Mouse (Mus musculus) heart, embryonic 12.5 days (tissue): ENCODE measurements around the gene Snd1. TPM values are rescaled to one million over a fixed set of nuclear protein-coding genes. Genes with fewer than 3 reads are reported as not detected.

ENCODE experiments used
- ATAC-seq: fragments of 200-750 bp; cut with Nextera tagmentation; 2 replicates; pipeline ENCODE4 v1.8.0; 2017; ENCODE audit warnings: moderate TSS enrichment, moderate library complexity; ENCODE audit not compliant: insufficient number of reproducible peaks, low FRiP score
- H3K27ac ChIP-seq: fragments of 300-500 bp; sonication (generic); 2 replicates; pipeline ENCODE4 v1.5.1; 2016; ENCODE audit warnings: mild to moderate bottlenecking, moderate library complexity; ENCODE audit not compliant: poor library complexity, severe bottlenecking
- H3K27me3 ChIP-seq: fragments of 300-500 bp; sonication (generic); replicated peaks from 2 replicates; pipeline ENCODE4 v1.6.1; 2016; ENCODE audit warnings: mild to moderate bottlenecking, moderate library complexity
- H3K36me3 ChIP-seq: fragments of 300-500 bp; sonication (generic); 2 replicates; pipeline ENCODE4 v1.6.1; 2016; ENCODE audit warnings: mild to moderate bottlenecking, moderate library complexity
- H3K4me1 ChIP-seq: fragments of 300-500 bp; sonication (generic); replicated peaks from 2 replicates; pipeline ENCODE4 v1.6.1; 2016; ENCODE audit warnings: mild to moderate bottlenecking
- H3K4me2 ChIP-seq: fragments of 300-500 bp; sonication (generic); 2 replicates; pipeline ENCODE4 v1.6.1; 2016; ENCODE audit warnings: mild to moderate bottlenecking, moderate library complexity
- H3K4me3 ChIP-seq: fragments of 300-500 bp; sonication (generic); 2 replicates; pipeline ENCODE4 v1.5.1; 2016; ENCODE audit warnings: mild to moderate bottlenecking
- H3K9ac ChIP-seq: fragments of 300-500 bp; sonication (generic); 2 replicates; pipeline ENCODE4 v1.6.1; 2016; ENCODE audit warnings: mild to moderate bottlenecking, moderate library complexity
- H3K9me3 ChIP-seq: fragments of 300-500 bp; sonication (generic); replicated peaks from 2 replicates; pipeline ENCODE4 v1.6.1; 2016; ENCODE audit warnings: mild to moderate bottlenecking, moderate library complexity
- WGBS: fragments of 180-500 bp; shearing (Covaris S2); methylation state at CpG from one replicate; pipeline ENCODE4 v1.1.7; 2016; 5-methylcytosine and 5-hydroxymethylcytosine counted together
- polyA plus RNA-seq: library from polyadenylated mRNA; unstranded; fragments of >200 nt; fragmentation: Nextera tagmentation; extraction: Ambion mirVana; gene quantifications from 2 replicates; pipeline ENCODE4 v1.2.1, GENCODE M21; 2016

The Snd1 gene
- polyA plus RNA-seq, 1 experiment from 2014 or later: 95.2 TPM

DNA sequence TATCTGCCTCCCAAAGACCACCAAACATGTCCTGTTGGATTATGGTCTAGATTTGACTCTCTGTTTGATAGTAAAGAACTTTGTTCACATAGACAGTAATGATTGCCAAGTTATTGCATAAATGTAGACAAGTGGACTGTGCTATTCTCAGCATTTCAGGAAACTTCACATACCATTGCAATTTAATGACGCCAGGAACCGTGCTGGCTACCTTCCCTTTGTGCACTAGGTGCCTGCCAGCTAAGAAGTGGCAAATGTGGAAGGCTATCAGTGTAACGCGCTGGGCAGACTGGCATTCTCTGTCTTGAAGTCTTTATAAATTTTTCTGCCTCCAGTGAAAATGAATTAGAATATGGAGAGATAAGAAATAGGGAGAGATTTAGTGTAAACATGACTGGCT is 205.6 kb downstream of the Snd1 start:
- Histone ChIP-seq H3K27ac (no peak overlapping the region), H3K36me3 (no peaks in the 10 kb centered on the region), H3K4me2 (no peak overlapping the region), H3K9me3 (no peaks in the 10 kb centered on the region), H3K4me1 (peaks cover 33% of the 10 kb centered on the region), H3K4me3 (no peak overlapping the region), H3K9ac (no peak overlapping the region), H3K27me3 (no peaks in the 10 kb centered on the region)
- WGBS: 78% methylated on average over 4 of the region's 4 CpGs
- ATAC-seq: no peak

DNA sequence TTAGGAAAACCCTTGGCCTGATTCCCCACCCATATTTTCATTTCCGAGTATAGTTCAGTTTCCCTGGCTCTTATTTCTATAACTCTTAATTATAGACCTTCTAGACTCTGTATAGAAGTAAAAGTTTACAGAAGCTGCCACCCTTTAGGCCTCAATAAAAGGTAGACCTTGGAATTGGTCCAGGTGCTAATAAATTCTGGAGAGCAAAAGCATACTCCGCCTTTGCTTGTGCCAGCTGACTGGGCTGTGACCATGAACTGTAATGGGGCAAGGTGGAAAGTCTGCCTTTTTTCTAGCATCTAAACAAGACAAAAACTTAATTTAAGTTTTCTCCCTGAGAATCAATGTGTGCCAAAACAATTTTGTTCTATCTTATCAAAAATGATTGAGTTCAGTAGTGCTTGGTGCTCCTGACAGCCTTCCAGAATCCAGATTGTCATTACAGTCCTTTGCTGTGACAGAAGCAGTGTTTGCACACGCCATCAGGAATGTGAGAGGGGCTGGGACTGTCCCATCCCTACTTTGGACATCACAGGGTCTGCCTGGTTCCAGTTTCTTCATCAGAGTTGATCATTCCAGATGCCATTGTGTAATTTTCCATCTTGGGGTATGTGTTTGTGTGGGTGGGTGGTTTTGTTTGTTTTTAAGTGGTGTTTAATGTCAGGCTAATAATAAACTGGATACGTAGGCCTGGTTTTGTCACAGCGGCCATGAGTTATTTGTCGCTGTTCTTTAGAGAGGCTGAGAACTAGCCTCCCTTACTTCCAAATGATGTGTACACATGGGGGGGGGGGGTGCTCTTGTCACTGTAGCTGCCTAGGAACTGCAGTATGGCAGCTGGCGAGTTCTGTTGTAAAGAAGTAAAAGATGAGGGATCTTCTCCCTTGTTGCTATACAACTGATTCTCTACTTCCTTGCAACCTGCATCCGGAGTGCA is 206.8 kb downstream of the Snd1 start:
- no peak for ATAC-seq
- 80% methylated on average over 8 of the region's 8 CpGs for WGBS
- peaks cover 45% of the 10 kb centered on the region for H3K4me1 ChIP-seq
- no peak overlapping the region for H3K4me3 ChIP-seq
- H3K36me3 ChIP-seq: no peaks in the 10 kb centered on the region
- H3K4me2 ChIP-seq: no peak overlapping the region
- no peaks in the 10 kb centered on the region for H3K27me3 ChIP-seq
- H3K9ac ChIP-seq: no peak overlapping the region
- H3K9me3 ChIP-seq: no peaks in the 10 kb centered on the region
- H3K27ac ChIP-seq: no peak overlapping the region

DNA sequence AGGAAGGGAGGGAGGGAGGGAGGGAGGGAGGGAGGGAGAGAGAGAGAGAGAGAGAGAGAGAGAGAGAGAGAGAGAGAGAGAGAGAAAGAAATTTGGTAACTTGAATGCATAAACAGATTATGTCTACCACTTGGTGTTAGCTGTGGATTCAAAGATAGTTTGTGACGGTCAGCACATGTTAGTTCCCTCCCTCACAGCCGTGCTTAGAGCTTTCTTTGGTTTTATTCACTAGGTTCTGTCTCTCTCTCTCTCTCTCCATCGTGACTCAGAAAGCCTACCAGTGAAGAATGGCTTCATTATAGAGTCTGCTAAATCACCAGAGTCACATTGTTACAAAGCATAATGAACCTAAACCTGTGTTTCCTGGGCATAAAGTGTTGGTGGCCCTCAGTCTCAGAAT is 210.1 kb downstream of the Snd1 start:
- ATAC-seq: no peak
- Histone ChIP-seq H3K36me3 (no peaks in the 10 kb centered on the region), H3K9ac (no peak overlapping the region), H3K4me3 (no peak overlapping the region), H3K27ac (no peak overlapping the region), H3K4me1 (peaks cover 37% of the 10 kb centered on the region), H3K27me3 (no peaks in the 10 kb centered on the region), H3K9me3 (no peaks in the 10 kb centered on the region), H3K4me2 (no peak overlapping the region)
- 82% methylated on average over 3 of the region's 3 CpGs for WGBS

DNA sequence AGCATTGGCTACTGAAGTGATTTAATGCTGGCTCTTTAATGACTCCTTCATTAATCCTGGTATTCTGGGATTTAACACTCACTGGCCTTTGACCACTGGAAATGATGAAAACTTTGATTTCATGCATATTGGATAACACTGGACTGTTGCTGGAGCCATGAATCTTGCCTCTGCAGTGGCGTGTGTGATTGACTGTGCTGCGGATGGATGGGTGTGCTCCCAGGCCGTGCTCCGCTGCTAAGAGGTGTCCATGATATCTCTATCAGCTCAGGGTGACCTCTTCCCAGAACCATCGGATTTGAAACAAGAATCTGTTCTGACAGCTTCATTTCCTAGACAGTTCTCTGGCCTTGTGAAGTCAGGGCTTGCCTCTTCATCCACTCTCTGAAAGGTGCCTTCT is 210.8 kb downstream of the Snd1 start:
- no peak for ATAC-seq
- H3K4me1 ChIP-seq: peaks cover 34% of the 10 kb centered on the region
- no peak overlapping the region for H3K27ac ChIP-seq
- no peak overlapping the region for H3K4me2 ChIP-seq
- H3K27me3 ChIP-seq: no peaks in the 10 kb centered on the region
- no peak overlapping the region for H3K9ac ChIP-seq
- no peak overlapping the region for H3K4me3 ChIP-seq
- no peaks in the 10 kb centered on the region for H3K9me3 ChIP-seq
- 48% methylated on average over 5 of the region's 5 CpGs for WGBS
- H3K36me3 ChIP-seq: no peaks in the 10 kb centered on the region

DNA sequence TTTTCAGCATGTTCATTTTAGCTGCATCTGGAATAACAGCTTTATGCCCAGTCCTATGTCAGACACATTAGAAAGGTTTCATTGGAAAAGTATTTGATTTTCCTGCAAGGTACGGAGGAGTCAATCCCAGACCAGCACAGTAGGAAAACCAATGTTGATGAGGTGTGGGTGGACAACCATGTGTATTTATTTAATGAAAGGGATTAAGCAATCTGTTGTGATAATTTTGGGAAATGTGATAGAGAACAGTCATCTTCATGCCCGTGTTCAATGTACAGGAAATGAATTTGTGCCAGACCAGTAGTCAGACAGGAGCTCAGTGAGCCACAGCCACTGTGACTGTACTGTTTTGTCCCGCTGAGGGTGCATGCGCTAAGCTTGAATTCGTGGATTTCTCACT is 212.8 kb downstream of the Snd1 start:
- no peak overlapping the region for H3K27ac ChIP-seq
- H3K4me3 ChIP-seq: no peak overlapping the region
- H3K9ac ChIP-seq: no peak overlapping the region
- no peaks in the 10 kb centered on the region for H3K27me3 ChIP-seq
- no peaks in the 10 kb centered on the region for H3K9me3 ChIP-seq
- WGBS: 86% methylated on average over 5 of the region's 5 CpGs
- ATAC-seq: no peak
- peaks cover 20% of the 10 kb centered on the region for H3K4me1 ChIP-seq
- H3K4me2 ChIP-seq: no peak overlapping the region
- H3K36me3 ChIP-seq: no peaks in the 10 kb centered on the region

DNA sequence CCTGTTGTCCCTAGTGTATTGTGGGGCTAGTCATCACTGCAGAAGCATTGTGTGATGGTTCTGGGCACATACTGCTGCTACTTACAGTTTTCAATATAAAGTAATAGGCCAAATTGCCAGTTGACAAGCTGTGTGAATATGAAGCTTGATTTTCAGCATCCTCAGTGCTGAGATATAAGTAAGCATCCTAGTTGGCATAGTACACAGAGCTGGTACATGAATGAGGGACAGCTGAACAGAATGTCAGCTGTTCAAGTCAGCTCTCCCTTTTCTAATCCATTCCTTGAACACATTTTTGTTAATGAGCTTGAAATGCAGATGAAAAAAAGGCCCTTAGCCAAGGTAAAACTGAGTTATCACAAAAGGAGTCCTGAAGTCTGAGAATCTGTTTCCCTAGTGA is 217.7 kb downstream of the Snd1 start:
- no peak for ATAC-seq
- no peak overlapping the region for H3K4me3 ChIP-seq
- peaks cover 3% of the 10 kb centered on the region; the same call in 1 of the 2 replicates for H3K4me1 ChIP-seq
- H3K27ac ChIP-seq: no peak overlapping the region
- no peaks in the 10 kb centered on the region for H3K9me3 ChIP-seq
- no peaks in the 10 kb centered on the region for H3K27me3 ChIP-seq
- peaks cover 6% of the 10 kb centered on the region; the same call in 1 of the 2 replicates for H3K36me3 ChIP-seq
- H3K9ac ChIP-seq: no peak overlapping the region
- H3K4me2 ChIP-seq: no peak overlapping the region

DNA sequence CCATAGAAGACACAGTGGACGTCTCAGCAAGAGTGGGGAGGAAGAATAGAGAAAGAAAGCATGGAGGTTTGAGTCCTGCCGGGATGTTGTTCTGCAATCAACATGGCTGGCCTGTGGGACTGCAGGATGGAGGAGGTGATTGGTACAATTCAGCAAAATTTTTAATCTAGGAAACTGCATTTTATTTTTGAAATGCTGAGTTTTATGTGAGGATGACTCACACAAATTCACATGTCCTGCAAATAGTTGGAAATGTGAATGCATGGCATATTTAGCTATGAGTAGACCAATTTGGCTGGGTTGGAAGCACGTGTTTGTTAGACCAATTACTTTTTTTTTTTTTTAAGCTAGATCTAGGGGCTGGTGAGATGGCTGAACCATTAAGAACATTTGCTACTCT is 222.3 kb downstream of the Snd1 start:
- H3K4me2 ChIP-seq: no peak overlapping the region
- 80% methylated on average over 3 of the region's 3 CpGs for WGBS
- H3K27me3 ChIP-seq: no peaks in the 10 kb centered on the region
- peaks cover 10% of the 10 kb centered on the region for H3K36me3 ChIP-seq
- ATAC-seq: no peak
- no peak overlapping the region for H3K9ac ChIP-seq
- peaks cover 7% of the 10 kb centered on the region for H3K4me1 ChIP-seq
- no peak overlapping the region for H3K4me3 ChIP-seq
- no peak overlapping the region for H3K27ac ChIP-seq
- H3K9me3 ChIP-seq: no peaks in the 10 kb centered on the region

DNA sequence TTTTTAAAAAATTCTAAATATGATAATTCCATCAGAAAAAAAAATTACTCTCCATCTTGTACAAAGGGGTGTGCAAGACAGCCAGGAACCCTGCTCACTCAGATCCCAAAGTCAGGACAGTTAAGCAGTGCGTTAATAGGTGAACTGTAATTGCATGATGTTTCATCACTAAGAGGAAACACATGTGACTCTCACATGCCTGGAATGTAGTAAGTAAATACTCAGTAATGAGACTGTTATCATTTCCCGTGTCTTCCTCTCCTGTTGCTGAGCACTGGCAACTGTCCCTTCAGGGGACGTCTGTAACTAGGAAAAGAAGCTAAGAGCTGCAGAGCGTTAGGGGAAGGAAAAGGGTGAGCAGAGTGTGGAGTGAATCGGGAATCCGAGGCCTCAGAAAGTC is 229.7 kb downstream of the Snd1 start:
- Histone ChIP-seq H3K27ac (peak overlapping the region; percentile 33; the same call in 1 of the 2 replicates), H3K4me2 (no peak overlapping the region), H3K36me3 (peaks cover 16% of the 10 kb centered on the region), H3K4me1 (peaks cover 40% of the 10 kb centered on the region), H3K27me3 (no peaks in the 10 kb centered on the region), H3K4me3 (no peak overlapping the region), H3K9me3 (no peaks in the 10 kb centered on the region), H3K9ac (peak overlapping the region; percentile 36; the same call in 1 of the 2 replicates)
- no peak for ATAC-seq
- 18% methylated on average over 6 of the region's 6 CpGs for WGBS

DNA sequence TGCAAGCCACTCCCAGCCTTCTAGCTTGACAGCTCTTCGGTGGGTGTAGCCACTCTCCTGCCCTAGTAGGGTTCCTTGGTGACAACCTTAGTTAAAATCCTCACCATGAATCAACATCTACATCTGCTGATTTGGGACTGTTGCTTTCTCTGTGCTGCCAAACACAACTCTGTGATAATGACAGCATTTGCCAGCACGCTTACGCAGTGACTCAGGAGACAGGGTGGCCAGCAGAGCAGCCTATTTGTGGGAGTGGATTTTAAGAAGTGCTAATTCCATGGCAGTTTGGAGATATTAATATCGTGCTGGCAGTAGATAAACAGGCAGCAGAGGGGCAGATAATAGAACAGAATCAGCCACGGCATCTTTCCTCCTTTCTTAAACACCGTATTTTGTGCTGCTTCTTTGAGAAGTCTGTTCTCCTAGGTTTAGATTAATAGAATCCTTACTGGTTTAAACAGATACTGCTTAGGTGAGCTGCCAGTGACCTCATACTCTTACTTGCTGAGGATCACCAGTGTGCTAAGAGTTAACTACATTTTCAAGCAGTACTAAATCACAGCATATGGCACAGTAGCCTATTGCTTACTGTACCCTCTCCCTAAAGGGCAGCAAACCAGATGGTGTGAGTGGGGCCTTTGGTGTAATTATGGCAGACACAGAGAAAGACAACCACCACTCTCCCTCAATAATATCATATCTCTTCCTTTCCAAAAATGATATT is 230.6 kb downstream of the Snd1 start:
- Histone ChIP-seq H3K4me2 (peak overlapping the region; percentile 8; the same call in 1 of the 2 replicates), H3K9ac (no peak overlapping the region), H3K36me3 (peaks cover 15% of the 10 kb centered on the region), H3K9me3 (no peaks in the 10 kb centered on the region), H3K27me3 (no peaks in the 10 kb centered on the region), H3K4me1 (peaks cover 49% of the 10 kb centered on the region), H3K27ac (no peak overlapping the region), H3K4me3 (no peak overlapping the region)
- WGBS: 31% methylated on average over 6 of the region's 6 CpGs
- no peak for ATAC-seq

DNA sequence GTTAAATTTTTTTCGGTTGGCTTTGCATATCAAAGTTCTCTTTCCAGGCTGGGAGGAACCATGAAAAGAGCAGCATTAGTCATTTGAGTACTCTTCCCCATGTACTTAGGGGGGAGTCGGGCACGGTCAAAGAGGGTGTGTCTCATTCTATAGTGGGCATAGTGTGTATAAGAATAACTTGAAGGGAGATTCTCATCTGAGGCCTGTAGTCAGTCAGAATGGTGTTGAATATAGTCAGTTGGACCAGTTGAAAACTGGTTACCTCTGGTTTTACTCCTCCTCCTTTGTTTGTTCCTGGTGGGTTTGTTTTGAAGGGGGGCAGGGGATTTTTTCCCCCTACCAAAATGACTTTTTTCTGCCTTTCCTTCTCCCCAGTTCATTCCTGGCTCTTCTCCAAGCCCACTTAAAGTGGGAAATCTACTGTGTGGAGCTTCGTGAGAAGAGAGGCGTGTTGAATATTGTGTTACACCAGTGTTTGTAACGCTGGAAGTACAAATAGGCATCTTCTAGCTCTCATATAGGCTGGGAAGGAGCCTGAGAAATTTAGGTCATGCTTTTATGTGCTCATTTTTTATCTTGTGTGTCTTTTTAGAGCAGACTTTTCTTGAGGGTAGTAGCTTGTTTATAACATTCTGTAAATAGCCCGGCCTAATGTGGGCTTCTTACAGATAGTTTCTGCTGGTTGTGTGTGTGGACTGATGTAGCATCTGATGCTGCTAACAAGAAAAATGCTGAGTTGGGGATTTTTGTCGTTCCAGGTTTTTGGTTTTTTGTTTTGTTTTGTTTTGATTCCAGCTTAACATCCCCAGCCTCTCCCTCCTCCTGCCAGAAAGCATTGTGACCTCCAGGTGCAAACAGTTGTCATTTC is 231.4 kb downstream of the Snd1 start:
- H3K9ac ChIP-seq: no peak overlapping the region
- 64% methylated on average over 8 of the region's 8 CpGs for WGBS

More for the DNA sequence above, 231.4 kb downstream of the Snd1 start:
- Histone ChIP-seq H3K4me3 (no peak overlapping the region), H3K4me2 (no peak overlapping the region), H3K27ac (no peak overlapping the region), H3K9me3 (no peaks in the 10 kb centered on the region), H3K4me1 (peaks cover 50% of the 10 kb centered on the region), H3K36me3 (peaks cover 12% of the 10 kb centered on the region), H3K27me3 (no peaks in the 10 kb centered on the region)
- ATAC-seq: no peak
